Mouse (Mus musculus) cortical plate, adult 2 months (tissue): ENCODE measurements around the gene Stam2. TPM values are rescaled to one million over a fixed set of nuclear protein-coding genes. Genes with fewer than 3 reads are reported as not detected.

Experiments used
- H3K27ac ChIP-seq: fragments of 200-500 bp; 2 replicates; pipeline ENCODE4 v1.5.1; 2012; ENCODE audit warnings: low read length, control low read depth, inconsistent platforms; ENCODE audit not compliant: insufficient read depth
- H3K4me1 ChIP-seq: fragments of 200-500 bp; 2 replicates; pipeline ENCODE4 v1.6.1; 2011; ENCODE audit warnings: low read length; ENCODE audit not compliant: control insufficient read depth, insufficient read depth
- H3K4me3 ChIP-seq: fragments of 200-500 bp; 2 replicates; pipeline ENCODE4 v1.5.1; 2011; ENCODE audit warnings: mild to moderate bottlenecking, low read length, control low read depth; ENCODE audit not compliant: insufficient read depth
- CTCF ChIP-seq: fragments of 200-500 bp; IDR thresholded peaks from 2 replicates; pipeline ENCODE4 v1.5.1; 2011; ENCODE audit warnings: mild to moderate bottlenecking, control low read depth, low read length; ENCODE audit not compliant: insufficient read depth; ENCODE audit errors: extremely low read depth
- POLR2A ChIP-seq: fragments of 200-500 bp; IDR thresholded peaks from 2 replicates; pipeline ENCODE4 v1.6.1; 2011; ENCODE audit warnings: mild to moderate bottlenecking, low read length, control low read depth; ENCODE audit not compliant: insufficient read depth; ENCODE audit errors: extremely low read depth
- polyA plus RNA-seq: library from polyadenylated mRNA; depleted of rRNA; stranded (reverse); fragments of >200 nt; gene quantifications from 2 replicates; pipeline ENCODE4 v1.2.3, GENCODE M21; 2012; rRNA removed

Stam2 gene
- polyA plus RNA-seq = 14.3 and 15.3 TPM in 2 replicates

DNA sequence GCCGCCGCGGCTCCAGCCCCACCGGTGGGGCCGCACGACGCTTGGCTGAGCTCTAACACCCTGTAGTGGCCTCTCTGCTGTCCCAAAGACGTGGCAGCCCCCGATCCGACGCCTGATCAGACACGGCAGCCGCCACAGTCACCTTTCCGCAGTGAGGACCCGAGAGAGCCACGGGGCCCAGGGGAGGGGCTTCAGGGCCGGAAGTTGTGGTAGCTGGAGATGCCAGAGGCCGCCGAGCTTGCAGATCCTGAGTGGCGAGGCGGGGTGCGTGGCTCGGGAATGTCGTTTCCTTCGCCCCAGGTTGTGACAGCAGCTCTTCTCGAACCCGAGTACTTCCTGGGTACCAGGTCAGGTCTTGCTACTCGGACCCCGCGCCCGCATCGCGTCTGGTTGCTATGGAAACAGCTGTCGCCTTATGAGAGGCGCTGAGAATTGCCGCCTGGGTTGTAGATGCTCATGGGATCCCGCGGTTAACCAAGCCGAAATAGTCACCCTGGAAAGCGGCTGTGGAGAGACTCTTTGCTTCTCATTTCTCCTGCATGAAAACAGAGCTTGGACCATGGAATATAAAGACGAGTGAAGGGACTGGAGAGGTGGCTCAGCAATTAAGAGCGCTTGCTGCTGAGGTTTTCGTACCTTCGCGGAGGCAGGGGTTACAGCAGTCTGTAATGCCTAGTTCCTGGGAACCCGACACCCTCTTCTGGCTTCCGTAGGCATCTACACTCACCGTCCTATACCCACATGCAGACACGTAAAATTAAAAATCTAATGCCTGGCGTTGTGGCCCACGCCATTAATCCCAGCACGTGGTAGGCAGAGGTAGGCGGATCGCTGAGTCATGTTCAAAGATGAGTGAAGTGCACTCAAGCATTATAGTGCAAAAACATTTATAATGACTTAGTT lies at the start of gene Stam2:
Gene Stam2 (minus strand): TSS at position 26 of the 903 bp plus-strand sequence.
- H3K27ac ChIP-seq = peak within 1 kb of the TSS; percentile 99
- TF ChIP-seq POLR2A (peak; percentile 57; the same call in 1 of the 2 replicates), CTCF (0 out of 2 replicates have a peak, but pooled peaks have one; percentile 16)
- no peaks in the 10 kb centered on the region; the same call in 1 of the 2 replicates for H3K4me1 ChIP-seq
- peak within 1 kb of the TSS; percentile 71 for H3K4me3 ChIP-seq

DNA sequence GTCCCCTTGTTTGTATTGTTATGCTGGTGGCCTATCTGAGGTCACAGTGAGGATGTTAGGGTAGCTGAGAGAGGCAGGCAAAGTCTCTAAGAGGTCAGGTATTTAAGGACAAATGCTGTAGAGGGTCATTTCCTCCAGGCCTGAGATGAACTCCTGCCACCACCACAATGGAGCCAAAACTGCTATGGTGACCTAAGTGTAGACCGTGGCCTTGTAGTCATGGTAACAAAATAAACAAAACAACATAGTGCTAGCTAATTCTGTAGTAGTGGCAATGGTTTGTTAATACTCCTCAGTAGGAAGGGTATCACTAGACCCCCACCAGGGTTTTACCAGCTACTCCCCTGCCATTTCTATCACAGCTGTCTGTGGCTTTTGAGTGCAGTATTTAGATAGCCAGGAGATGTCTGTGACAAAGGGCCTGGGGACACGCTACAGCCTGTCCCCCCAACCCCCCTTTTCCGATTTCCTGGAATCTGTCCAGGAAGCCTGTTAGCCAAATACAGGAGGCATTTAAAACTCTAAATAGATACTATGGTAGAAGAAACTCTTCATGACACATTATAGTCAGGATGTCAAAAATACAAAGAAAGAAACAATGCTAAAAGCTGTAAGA lies 43.1 kb upstream of the Stam2 start:
- no peak overlapping the region for H3K4me3 ChIP-seq
- TF ChIP-seq POLR2A (no peak), CTCF (no peak)
- no peaks in the 10 kb centered on the region for H3K4me1 ChIP-seq
- no peak overlapping the region for H3K27ac ChIP-seq

DNA sequence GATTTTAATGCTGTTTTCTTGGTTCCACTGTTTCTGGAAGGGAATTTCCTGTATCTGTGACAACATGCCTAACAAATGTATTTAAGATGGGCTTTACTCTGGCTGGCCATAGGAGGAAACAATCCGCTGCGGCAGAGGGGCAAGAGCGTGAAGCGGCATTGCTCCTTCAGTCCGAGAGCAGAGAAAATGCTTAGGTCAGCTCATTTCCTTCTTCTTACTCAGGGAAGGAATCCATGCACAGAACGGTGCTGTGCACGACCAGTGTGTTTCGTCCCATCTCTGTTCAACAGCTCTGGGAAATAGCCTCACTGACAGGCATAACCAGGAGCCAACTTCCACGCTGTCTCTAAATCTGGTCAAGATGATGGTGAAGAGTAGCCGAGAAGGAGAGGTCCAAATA lies 37.9 kb upstream of the Stam2 start:
- TF ChIP-seq CTCF (no peak), POLR2A (no peak)
- H3K4me1 ChIP-seq = no peaks in the 10 kb centered on the region
- no peak overlapping the region for H3K27ac ChIP-seq
- no peak overlapping the region for H3K4me3 ChIP-seq

DNA sequence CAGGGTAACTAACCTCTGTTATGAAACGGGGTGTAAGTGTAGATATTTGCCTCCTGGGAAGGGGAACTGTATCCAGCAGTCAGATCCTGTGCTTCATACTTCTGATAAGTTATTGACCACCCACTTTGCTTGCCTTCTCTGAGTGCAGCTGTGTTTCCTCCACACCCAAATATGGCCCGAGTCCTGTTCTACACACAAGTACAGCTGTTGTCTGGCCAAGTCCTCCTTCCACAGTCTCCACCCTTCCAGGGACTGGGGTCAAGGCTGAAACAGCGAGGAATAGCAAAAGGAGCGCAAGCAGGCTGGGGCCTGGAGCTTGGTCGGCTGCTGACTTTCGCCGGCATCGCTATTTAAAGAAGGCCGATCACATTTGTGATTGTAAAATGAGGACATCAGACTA lies 37.3 kb upstream of the Stam2 start:
- Histone ChIP-seq H3K4me1 (no peaks in the 10 kb centered on the region), H3K4me3 (no peak overlapping the region), H3K27ac (no peak overlapping the region)
- TF ChIP-seq POLR2A (no peak), CTCF (no peak)

DNA sequence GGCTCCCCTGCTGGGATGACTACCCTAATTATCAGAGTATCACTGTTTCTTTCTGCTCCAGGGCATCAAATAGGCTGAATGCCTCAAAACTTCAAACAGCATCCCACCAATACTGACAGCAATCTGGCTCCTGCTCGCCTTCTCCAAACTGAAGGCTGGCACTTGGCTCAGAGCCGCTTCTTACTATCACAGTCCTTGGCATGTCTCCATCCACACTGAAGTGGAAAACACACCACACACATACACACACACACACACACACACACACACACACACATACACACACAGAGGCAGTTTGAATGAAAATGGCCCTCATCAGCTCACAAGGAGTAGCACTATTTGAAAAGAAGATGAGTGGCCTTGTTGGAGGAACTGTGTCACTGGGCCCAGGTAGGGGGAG lies 35.8 kb upstream of the Stam2 start:
- no peak for TF ChIP-seq CTCF
- TF ChIP-seq POLR2A = no peak
- H3K27ac ChIP-seq = no peak overlapping the region
- no peak overlapping the region for H3K4me3 ChIP-seq
- no peaks in the 10 kb centered on the region for H3K4me1 ChIP-seq

DNA sequence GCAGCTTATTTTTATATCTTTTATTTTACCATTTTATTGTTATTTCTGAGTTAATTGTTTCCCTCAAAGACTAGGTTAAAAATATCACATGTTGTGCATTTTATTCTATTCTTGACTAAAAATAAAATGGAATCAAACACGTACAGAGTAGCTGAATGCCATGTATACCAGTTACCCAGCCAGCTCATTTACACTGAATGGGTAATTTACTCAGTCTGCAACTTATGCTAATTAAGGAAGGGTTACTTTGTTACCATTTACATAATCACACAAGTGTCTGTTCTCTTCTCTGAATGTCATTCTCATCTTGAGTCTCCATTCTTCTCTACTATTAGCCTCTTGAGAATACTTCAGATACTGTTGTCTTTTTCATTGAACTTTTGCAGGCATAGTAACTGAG lies 32.3 kb upstream of the Stam2 start:
- Histone ChIP-seq H3K27ac (no peak overlapping the region), H3K4me1 (no peaks in the 10 kb centered on the region), H3K4me3 (no peak overlapping the region)
- TF ChIP-seq CTCF (no peak), POLR2A (no peak)

DNA sequence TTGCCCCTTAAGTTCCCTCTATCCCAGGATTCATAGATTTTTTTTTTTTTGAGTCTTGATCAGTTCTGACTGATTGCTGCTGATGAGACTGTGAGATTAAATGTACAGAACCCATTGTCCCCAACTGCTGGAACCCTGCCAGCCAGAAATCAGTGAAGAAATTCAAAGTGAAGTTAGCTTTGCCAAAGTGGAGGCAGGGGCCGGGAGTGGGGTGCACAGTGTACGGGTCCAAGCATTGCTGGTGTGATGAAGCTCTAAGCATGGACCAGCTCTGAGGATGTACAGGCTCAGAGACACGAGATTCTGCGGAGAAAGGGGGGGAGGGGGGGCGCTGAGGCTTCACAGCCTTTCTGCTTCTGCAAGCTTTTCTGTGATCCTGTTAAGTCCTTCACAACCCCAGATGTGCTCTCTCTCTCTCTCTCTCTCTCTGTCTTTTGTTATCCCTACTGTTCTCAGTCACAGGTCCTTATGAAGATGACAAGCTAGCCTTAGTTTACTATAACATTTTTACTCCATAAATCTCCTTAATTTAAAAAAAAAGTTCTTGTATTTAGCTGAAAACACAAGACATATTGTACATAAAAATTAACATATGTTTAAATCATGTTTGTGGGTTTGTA lies 30.8 kb upstream of the Stam2 start:
- TF ChIP-seq POLR2A (no peak), CTCF (no peak)
- Histone ChIP-seq H3K27ac (no peak overlapping the region), H3K4me3 (no peak overlapping the region), H3K4me1 (no peaks in the 10 kb centered on the region)

DNA sequence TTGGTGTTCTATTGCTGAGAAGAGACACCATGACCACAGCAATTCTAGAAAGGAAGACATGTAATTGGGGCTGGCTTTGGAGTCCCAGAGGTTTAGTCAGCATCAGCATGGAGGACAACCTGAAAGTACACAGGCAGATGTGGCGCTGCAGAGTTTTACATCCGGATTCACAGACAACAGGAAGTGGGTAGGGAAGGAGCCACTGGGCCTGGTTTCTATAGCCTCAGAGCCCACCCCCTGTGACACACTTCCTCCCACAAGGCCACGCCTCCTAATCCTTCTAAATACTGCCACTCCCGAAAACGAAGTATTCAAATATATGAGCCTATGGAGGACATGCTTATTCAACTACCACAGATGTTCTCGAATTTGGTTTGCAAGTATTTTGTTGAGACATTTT lies 23.0 kb upstream of the Stam2 start:
- Histone ChIP-seq H3K4me3 (no peak overlapping the region), H3K4me1 (no peaks in the 10 kb centered on the region), H3K27ac (no peak overlapping the region)
- TF ChIP-seq POLR2A (no peak), CTCF (no peak)

DNA sequence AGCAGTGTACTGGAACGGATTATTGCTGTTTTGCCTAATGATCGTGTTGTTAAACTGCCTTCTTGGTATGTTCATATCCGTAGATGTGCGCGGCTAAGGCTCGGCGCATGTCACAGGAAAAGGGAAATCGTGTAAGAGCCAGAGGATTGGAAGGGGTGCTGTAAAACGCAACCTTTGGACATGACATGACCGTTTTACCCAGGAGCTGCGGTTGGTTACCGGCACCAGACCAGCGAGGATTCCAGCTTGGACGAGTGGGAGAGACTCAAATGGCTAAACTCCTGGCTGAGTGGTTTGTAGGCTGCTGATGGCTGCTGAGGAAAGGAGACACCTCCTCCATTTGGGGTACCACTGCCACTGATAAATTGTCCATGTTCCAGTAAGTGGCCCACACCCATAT lies 21.8 kb upstream of the Stam2 start:
- Histone ChIP-seq H3K27ac (no peak overlapping the region), H3K4me1 (no peaks in the 10 kb centered on the region), H3K4me3 (no peak overlapping the region)
- no peak for TF ChIP-seq CTCF
- TF ChIP-seq POLR2A = no peak
